Mouse (Mus musculus): Measurements from ENCODE around the gene Tfeb. TPM values are rescaled to one million over a fixed set of nuclear protein-coding genes. Genes with fewer than 3 reads are reported as not detected.

The Tfeb gene
- total and polyA plus RNA-seq, 3 experiments: 16.4 to 22.8 TPM; not detected in 1

DNA sequence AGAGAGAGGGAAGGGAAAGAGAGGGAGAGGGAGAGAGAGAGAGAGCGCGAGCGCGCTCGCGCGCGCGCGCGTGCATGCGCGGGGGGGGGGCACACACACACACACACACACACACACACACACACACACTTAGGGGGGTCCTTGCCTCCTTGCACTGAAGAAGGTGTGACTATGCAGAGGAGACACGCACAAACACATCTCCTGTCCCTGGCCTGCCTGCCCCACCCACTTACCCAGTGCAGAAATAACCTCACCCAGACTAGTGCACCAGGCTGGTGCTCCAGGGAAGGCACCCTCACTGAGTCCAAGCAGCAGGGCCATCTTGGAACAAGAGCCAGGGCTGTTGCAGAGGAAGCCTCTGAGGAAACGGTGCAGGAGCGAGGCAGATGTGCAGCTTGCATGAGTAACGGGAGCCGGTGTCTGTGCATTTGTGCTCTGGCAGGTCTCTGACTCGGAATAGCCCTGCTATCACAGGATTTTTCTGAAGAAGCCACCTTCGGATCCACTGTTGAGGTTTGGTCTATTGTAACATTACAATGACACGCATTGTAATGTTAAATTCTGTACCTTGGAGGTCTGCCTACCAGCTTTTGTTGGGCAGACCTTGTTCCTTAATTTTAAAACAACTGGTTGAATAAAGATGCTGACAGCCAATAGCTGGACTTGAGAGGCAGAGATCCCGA lies 23.8 kb upstream of the Tfeb start:
- peaks cover 0 to 5% of the 10 kb centered on the region in 2 experiments; a peak in 2 of 4 replicates for H3K36me3 ChIP-seq (ENCODE audit: control insufficient read depth in 1 of 2, insufficient read depth in 2 of 2, low read length in 2 of 2)
- TF ChIP-seq TCF12 (IDR thresholded peaks at IDR 0.05; ENCODE audit: low read depth, low read length) (no peak), MAZ (IDR thresholded peaks at IDR 0.05; ENCODE audit: low read depth, low read length) (no peak), MEF2A (IDR thresholded peaks at IDR 0.05; ENCODE audit: extremely low read depth, insufficient replicate concordance, low read depth, low read length, poor library complexity, severe bottlenecking) (no peak), UBTF (IDR thresholded peaks at IDR 0.05; ENCODE audit: borderline replicate concordance, insufficient read depth, low read depth, low read length) (no peak)
- peaks cover 6 to 7% of the 10 kb centered on the region in 2 experiments for H3K27me3 ChIP-seq (ENCODE audit: control insufficient read depth in 1 of 2, insufficient read depth in 2 of 2, low read length in 2 of 2)

DNA sequence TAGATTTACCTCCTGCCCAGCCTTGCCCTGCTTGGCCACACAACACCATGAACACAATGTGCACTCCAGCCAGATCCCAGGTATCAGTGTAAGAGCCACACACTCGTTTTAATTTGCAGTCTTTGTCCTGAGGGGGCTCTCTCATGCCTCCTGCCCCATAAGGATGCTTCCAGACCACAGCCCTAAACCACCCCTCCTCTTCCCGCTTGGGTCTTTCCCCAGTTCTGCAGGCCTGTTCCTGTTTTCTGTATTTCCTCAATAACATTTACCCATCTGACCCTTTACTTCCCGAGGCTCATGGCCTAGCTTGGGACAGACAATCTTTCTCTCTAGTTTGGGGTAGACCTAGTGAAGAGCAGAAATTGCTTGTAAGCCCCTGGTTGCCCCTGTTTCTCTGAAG lies 21.8 kb upstream of the Tfeb start:
- Histone ChIP-seq H3K27me3 (ENCODE audit: control insufficient read depth in 1 of 2, insufficient read depth in 2 of 2, low read length in 2 of 2) (peaks cover 6 to 7% of the 10 kb centered on the region in 2 experiments), H3K4me1 (ENCODE audit: control insufficient read depth in 1 of 2, insufficient read depth in 2 of 2, low read length in 2 of 2) (peaks cover 0 to 6% of the 10 kb centered on the region in 2 experiments; a peak in 3 of 4 replicates), H3K4me3 (ENCODE audit: control insufficient read depth in 1 of 2, insufficient read depth in 1 of 2, low read depth in 2 of 2, low read length in 2 of 2) (no peak overlapping the region), H3K79me2 (ENCODE audit: control insufficient read depth, insufficient read depth, low read length, poor library complexity) (no peaks in the 10 kb centered on the region), H3K9me3 (replicated peaks; ENCODE audit: insufficient read depth, low read length) (no peaks in the 10 kb centered on the region), H3K36me3 (ENCODE audit: control insufficient read depth in 1 of 2, insufficient read depth in 2 of 2, low read length in 2 of 2) (peaks cover 0 to 5% of the 10 kb centered on the region in 2 experiments; a peak in 2 of 4 replicates), H3K9ac (ENCODE audit: control insufficient read depth, low read depth, low read length, poor library complexity, severe bottlenecking) (no peak overlapping the region), H3K27ac (ENCODE audit: control insufficient read depth, low read depth, low read length) (no peak overlapping the region)
- DNase-seq (ENCODE audit: low read depth, low spot score): no peak
- TF ChIP-seq ZKSCAN1 (IDR thresholded peaks at IDR 0.05; ENCODE audit: low read depth, low read length): no peak
- no peak for TF ChIP-seq MXI1 (IDR thresholded peaks at IDR 0.05; ENCODE audit: low read depth, low read length)
- TF ChIP-seq GATA1 (IDR thresholded peaks at IDR 0.05; ENCODE audit: low read depth, low read length): no peak
- no peak for TF ChIP-seq MYC (IDR thresholded peaks at IDR 0.05; ENCODE audit: low read depth, low read length)
- no peak for TF ChIP-seq NRF1 (IDR thresholded peaks at IDR 0.05; ENCODE audit: insufficient read depth, low read depth, low read length, poor library complexity, severe bottlenecking)
- no peak for TF ChIP-seq RCOR1 (IDR thresholded peaks at IDR 0.05; ENCODE audit: low read depth, low read length)
- no peak for TF ChIP-seq TAL1 (IDR thresholded peaks at IDR 0.05; ENCODE audit: low read length)
- no peak for TF ChIP-seq EP300 (IDR thresholded peaks at IDR 0.05; ENCODE audit: low read depth in 1 of 2, low read length in 2 of 2)
- TF ChIP-seq ETS1 (IDR thresholded peaks at IDR 0.05; ENCODE audit: low read depth, low read length): no peak
- TF ChIP-seq ZMIZ1 (IDR thresholded peaks at IDR 0.05; ENCODE audit: low read depth, low read length): no peak
- TF ChIP-seq MAX (IDR thresholded peaks at IDR 0.05; ENCODE audit: low read length): no peak
- TF ChIP-seq TBP (IDR thresholded peaks at IDR 0.05; ENCODE audit: low read depth, low read length): no peak
- no peak for TF ChIP-seq MAZ (IDR thresholded peaks at IDR 0.05; ENCODE audit: low read depth, low read length)
- TF ChIP-seq POLR2AphosphoS2 (IDR thresholded peaks at IDR 0.05; ENCODE audit: low read length): no peak
- TF ChIP-seq ELF1 (IDR thresholded peaks at IDR 0.05; ENCODE audit: low read depth, low read length): no peak
- TF ChIP-seq POLR2AphosphoS5 (IDR thresholded peaks at IDR 0.05; ENCODE audit: borderline replicate concordance, low read depth, low read length): no peak

More for the DNA sequence above, 23.8 kb upstream of the Tfeb start:
- Histone ChIP-seq H3K9ac (ENCODE audit: control insufficient read depth, low read depth, low read length, poor library complexity, severe bottlenecking) (no peak overlapping the region), H3K27ac (ENCODE audit: control insufficient read depth, low read depth, low read length) (no peak overlapping the region), H3K79me2 (ENCODE audit: control insufficient read depth, insufficient read depth, low read length, poor library complexity) (no peaks in the 10 kb centered on the region), H3K4me1 (ENCODE audit: control insufficient read depth in 1 of 2, insufficient read depth in 2 of 2, low read length in 2 of 2) (peaks cover 0 to 7% of the 10 kb centered on the region in 2 experiments; a peak in 3 of 4 replicates), H3K4me3 (ENCODE audit: control insufficient read depth in 1 of 2, insufficient read depth in 1 of 2, low read depth in 2 of 2, low read length in 2 of 2) (no peak overlapping the region), H3K9me3 (replicated peaks; ENCODE audit: insufficient read depth, low read length) (no peaks in the 10 kb centered on the region)
- no peak for DNase-seq (ENCODE audit: low read depth, low spot score)
